Mouse (Mus musculus) R1 (cell line): ENCODE measurements at regions not wholly inside any gene's neighbourhood (a gene's known extent, or its start where the extent isn't known, plus 50 kb on each side); places are given as distances from the start of the nearest gene placed in this dataset.
A peak's percentile ranks its signal among the peaks of the same experiment; 100 is the strongest.

Experiments used
- DNase-seq: peaks from one replicate; pipeline ENCODE4 v3.0.0-alpha.2; 2018; ENCODE audit warnings: low read depth, low spot score

GRCm38 (mm10) chr16:44630861-44631260 lies 72.2 kb upstream of the Boc start:
- no peak for DNase-seq

- no peak for DNase-seq
These were observed 71.7 kb upstream of the Boc start for GRCm38 (mm10) chr16:44630426-44630825.

- DNase-seq: peak; percentile 51
These were observed 70.9 kb upstream of the Boc start for GRCm38 (mm10) chr16:44629296-44630275.

GRCm38 (mm10) chr16:44625871-44626293 lies 67.2 kb upstream of the Boc start:
- DNase-seq: no peak

GRCm38 (mm10) chr16:44625108-44625616 lies 66.5 kb upstream of the Boc start:
- DNase-seq: no peak

- DNase-seq: no peak
These were observed 62.9 kb upstream of the Boc start for GRCm38 (mm10) chr16:44621573-44621972.

- DNase-seq: no peak
These were observed 61.8 kb upstream of the Boc start for GRCm38 (mm10) chr16:44620536-44620935.

- no peak for DNase-seq
These were observed 60.9 kb upstream of the Boc start for GRCm38 (mm10) chr16:44619476-44620103.

GRCm38 (mm10) chr16:44617041-44617440 lies 58.3 kb upstream of the Boc start:
- no peak for DNase-seq

GRCm38 (mm10) chr16:44616376-44616775 lies 57.7 kb upstream of the Boc start:
- no peak for DNase-seq

GRCm38 (mm10) chr16:44615878-44616206 lies 57.1 kb upstream of the Boc start:
- DNase-seq: no peak

- no peak for DNase-seq
These were observed 56.6 kb upstream of the Boc start for GRCm38 (mm10) chr16:44615172-44615877.

- no peak for DNase-seq
These were observed 55.5 kb upstream of the Boc start for GRCm38 (mm10) chr16:44614235-44614634.

GRCm38 (mm10) chr16:44612676-44613075 lies 54.0 kb upstream of the Boc start:
- no peak for DNase-seq

GRCm38 (mm10) chr16:44611525-44611924 lies 52.8 kb upstream of the Boc start:
- DNase-seq: no peak

- no peak for DNase-seq
These were observed 49.9 kb upstream of the Boc start for GRCm38 (mm10) chr16:44608586-44608985.
